Mouse (Mus musculus) v-Abl transformed pro-B cells (cell line): ENCODE data around the gene Acot2.

Experiments
- in situ Hi-C, 2 experiments: fragments of 400-800 bp; cut with MboI; formaldehyde crosslinking; loops; one replicate each; pipeline ENCODE4 v1.15.1; 2025; ENCODE audit not compliant: unreplicated experiment in 2 of 2

The Acot2 gene

DNA sequence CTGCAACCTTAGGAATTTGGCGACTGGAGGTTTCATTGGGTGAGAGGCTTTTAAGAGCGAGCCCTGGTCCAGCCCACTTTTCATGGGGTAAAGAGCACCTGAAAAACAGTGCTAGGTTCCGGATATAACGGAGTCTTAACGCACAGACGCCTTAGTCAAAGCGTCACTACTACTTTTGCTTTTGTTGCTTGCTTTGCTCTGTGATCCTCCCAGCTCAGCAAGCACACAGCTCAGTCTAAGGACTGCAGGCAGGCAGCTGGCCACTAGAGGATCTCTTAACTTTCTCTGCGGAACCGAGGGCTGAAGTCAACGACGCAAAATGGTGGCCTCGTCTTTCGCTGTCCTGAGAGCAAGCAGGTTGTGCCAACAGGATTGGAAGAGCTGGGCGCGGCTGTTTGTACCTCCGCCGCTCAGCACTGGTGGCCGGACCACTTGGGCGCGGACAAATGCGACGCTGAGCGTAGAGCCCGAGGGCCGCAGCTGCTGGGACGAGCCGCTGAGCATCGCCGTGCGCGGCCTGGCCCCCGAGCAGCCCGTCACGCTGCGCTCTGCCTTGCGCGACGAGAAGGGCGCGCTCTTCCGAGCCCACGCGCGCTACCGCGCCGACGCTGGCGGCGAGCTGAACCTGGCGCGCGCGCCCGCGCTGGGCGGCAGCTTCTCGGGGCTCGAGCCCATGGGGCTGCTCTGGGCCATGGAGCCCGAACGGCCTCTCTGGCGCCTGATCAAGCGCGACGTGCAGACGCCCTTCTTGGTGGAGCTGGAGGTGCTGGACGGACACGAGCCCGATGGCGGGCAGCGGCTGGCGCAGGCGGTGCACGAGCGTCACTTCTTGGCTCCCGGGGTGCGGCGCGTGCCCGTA is at the start of gene Acot2:
TSS of gene Acot2 (plus strand) at position 279 of the 859 bp plus-strand sequence.
- in situ Hi-C loops, result no loop called here

GRCm38 (mm10) chr12:83938592-83938991 is 49.1 kb upstream of the Acot2 start:
- in situ Hi-C loops, result loop anchor here (5.0 to 10.0 kb wide), 2 partner anchors 226 to 234 kb away; no protein-coding TSS in a partner anchor

DNA sequence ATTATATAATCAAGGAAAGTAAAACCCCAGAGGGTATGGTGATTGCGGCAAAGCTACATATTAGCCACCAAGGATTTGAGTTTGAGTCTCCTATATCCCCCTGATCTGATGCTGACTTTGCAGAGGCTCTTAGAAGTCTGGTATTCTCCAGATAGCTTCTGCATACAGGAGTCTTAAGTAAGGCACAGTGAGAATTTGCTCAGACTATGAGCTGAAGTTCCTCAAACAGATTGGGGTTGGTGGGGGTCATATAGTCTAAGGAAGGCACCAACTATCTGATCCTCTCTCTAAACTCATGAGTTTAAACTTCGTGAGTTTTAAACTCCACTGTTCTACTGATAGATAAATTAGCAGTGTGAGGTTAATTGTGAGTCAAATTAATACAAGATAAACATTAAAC is 48.3 kb upstream of the Acot2 start:
- in situ Hi-C loops, result loop anchor here (5.0 to 10.0 kb wide), 2 partner anchors 227 to 235 kb away; no protein-coding TSS in a partner anchor

- in situ Hi-C loops, result no loop called here
These were observed 47.6 kb upstream of the Acot2 start for GRCm38 (mm10) chr12:83940031-83940430.

DNA sequence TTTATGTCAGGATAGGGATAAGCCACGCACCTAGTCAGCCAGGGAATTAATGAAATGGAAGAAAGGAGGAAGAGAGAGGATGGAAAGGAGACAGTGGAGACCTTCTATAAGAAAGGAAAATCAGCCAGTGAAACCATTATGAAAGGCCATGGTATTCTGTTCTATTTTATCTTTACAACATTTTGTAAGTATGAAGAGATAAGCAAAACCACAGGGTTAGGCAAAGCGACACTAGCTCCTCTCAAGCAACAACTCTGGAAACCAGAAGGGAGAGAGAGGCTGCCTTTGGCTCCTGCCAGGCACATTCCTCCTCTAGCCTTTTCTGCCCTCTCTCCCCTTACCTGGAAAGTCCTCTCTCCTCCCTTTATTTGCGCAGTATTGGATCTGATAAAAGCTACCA is 45.7 kb upstream of the Acot2 start:
- in situ Hi-C loops, result no loop called here

DNA sequence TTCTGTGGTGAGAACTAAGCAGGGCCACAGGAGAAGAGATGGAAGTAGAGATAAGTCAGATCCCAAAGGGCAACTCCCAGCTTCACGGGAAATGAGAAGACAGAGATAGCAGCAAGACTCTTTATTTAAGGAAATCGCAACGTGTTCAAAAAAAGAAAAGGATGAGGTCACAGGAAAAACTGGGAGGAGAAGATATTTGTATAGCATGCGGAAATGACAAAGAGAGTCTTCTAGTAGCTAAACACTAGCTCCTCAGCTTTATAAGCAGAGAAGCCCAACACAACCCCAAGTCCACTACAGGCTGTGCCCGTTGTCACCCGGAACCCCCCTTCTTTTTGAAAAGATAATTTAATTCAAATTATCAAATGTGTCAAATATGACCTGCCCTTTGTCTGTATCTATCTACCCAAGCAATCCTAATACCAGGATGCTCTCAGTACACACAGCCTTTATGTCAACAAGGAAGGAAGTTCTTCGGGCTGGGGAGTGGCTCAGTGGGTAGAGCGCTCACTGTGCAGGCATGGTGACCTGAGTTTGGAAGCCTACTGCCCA is 40.3 kb upstream of the Acot2 start:
- in situ Hi-C loops, result no loop called here

DNA sequence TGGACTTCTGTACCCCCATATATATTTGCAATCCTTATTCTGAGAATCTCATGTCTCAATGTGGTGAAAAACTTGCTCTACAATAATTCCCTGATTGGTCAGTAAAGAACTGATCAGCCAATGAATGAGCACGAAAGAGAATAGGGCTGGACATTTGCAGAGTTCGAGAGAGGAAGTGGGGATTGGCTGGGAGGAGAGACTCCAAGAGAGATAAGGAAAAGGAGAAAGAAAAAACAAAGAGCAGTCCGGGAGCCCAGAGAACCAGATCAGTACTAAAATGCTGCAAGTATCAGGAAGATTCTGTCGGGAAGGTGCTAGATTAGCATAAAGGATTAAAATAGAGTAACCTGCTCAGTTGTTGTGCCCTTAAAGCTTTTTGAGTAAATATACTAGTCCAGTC is 38.6 kb upstream of the Acot2 start:
- in situ Hi-C loops, result no loop called here

DNA sequence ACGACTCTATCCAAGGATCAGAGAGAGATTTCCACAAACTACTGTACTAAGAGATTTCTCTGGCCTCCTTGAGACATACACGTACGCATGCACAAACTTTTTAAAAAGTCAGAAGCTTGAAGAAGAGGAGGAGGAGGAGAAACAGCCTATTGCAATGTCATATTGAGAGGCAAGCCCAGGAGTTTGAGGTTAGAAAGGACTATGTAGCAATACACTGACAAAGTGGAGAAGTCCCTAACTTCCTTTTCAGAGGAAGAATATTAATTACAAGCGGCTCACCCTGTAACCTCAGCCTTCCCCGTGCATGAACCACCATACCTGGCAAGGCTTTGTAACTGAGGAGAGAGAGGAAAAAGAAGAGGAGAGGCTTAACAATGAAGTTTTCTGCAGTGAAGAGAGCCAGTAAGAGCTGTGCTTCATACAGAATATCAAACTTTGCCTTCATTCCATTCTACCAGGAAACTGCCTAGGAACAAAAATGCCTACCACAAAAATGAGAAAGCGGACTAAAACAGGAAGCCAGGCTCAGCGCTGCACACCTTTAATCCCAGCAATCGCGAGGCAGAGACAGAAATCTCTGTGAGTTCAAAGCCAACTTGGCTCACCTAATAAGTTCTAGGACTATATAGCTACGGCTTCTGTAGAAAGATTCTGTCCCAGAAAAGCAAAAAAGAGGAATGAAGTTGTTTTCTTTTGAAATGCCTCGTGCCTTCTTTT is 37.7 kb upstream of the Acot2 start:
- in situ Hi-C loops, result loop anchor here in 1 of 2 experiments (25.0 kb wide), 2 partner anchors 187 to 312 kb away; partner anchors contain the start of gene Pnma1

- in situ Hi-C loops, result loop anchor here in 1 of 2 experiments (25.0 kb wide), 2 partner anchors 187 to 312 kb away; partner anchors contain the start of gene Pnma1
These were observed 37.2 kb upstream of the Acot2 start, which contains the start of gene Riox1 for GRCm38 (mm10) chr12:83950493-83950839. Gene Riox1, plus strand, starts transcription at chr12:83950608.

GRCm38 (mm10) chr12:83950840-83951701 is 36.6 kb upstream of the Acot2 start:
- in situ Hi-C loops, result loop anchor here in 1 of 2 experiments (25.0 kb wide), 2 partner anchors 186 to 311 kb away; partner anchors contain the start of gene Pnma1

- in situ Hi-C loops, result loop anchor here in 1 of 2 experiments (25.0 kb wide), 2 partner anchors 185 to 310 kb away; partner anchors contain the start of gene Pnma1
These were observed 35.7 kb upstream of the Acot2 start for GRCm38 (mm10) chr12:83951711-83952575.

GRCm38 (mm10) chr12:83958278-83958677 is 29.4 kb upstream of the Acot2 start:
- in situ Hi-C loops, result loop anchor here in 1 of 2 experiments (25.0 kb wide), 2 partner anchors 179 to 304 kb away; partner anchors contain the start of gene Pnma1

DNA sequence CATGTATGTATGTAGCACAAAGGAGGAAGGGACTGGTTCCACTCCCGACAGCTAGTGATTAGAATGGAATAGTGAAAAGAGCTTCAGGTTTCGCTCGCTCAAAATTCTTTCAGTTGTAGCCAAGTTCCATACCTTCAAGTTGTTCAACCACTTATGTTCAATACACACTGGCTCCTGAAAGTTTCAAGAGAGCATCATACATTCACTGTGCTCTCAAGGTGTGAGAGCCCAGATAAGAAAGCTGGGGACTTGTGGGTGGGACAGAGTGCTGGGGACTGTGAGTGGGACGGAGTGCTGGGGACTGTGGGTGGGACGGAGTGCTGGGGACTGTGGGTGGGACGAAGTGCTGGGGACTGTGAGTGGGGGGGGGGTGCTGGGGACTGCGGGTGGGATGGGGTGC is 22.4 kb upstream of the Acot2 start:
- in situ Hi-C loops, result loop anchor here (10.0 to 25.0 kb wide), 3 partner anchors 172 to 310 kb away; partner anchors contain the start of gene Pnma1 (in 1 of the 2)

DNA sequence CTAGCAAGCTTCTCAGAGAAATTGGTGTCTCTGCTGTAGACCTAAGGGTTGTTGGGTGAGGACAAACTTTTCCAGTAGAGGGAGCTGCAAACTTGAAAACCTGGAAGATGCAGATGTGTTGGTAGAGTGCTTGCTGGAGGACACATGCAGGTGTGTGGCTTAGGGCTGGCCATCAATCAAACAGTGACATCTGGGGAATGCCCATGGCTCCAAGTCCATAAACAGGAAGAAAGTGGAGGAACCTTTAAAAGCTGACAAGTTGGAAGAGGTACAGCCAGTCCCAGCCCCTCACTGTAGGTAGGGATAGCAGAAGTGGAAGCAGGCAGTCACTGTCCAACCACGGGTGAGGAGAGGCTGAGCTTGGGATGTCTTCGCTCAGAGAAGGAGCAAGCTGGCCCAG is 15.5 kb upstream of the Acot2 start:
- in situ Hi-C loops, result loop anchor here (5.0 to 25.0 kb wide), 5 partner anchors 55 to 290 kb away; partner anchors contain the start of gene Pnma1 (in 1 of the 2)

DNA sequence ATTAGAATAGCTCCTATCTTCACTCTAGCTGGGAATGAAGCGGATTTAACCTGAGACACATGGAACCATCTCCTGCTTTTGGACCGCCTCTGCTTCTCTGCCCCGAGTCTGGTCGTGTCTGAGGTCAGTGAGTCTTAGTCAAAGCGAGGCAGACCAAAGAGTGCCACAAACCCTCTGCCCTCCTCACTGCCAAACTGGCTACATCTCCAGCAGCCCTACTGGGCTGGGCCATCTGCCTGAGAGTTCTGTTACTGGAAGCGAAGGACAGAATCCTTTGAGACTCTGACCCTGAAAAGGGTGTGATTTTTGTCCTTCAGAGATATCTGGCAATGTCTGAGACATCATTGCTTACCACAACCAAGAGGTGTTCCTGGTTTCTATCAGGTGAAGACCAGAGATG is 8.8 kb upstream of the Acot2 start:
- in situ Hi-C loops, result no loop called here

DNA sequence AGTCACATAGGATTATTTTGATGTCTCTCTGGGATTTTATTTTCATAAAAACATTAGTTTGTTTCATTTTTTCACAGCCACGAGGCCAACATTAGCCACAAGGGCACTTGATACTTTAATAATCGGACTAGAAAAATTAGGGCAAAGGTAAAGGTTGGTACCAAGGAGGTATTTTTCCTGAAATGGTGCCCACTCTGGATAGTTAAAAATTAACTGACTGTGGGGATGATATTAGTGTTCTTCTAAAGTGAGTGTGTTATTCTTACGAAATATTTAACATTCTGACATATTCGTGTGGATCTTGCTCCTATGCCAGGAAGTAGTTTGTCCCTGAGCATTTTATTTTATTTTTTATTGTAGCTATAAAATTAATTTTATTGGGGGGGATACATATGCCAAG is 6.0 kb upstream of the Acot2 start:
- in situ Hi-C loops, result no loop called here

DNA sequence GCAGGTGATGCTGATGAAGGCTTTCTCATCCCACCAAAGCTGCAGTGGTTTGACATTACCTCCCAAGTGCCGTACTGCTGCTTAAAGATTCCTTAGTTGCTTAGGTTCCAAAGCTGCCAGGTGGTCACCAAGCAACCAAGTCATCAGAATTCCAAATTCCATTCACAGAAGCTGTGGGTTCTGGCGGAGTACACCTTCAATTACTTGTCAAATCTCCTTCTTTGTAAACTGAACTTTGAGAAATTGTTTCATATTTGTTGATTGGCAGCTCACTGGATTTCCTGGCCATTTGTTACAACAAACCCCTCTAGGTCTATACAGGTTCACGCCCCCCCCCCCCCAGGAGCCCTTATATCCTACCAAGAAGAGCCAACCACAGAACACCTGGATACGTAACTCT is 2.9 kb upstream of the Acot2 start, which contains the start of gene Heatr4:
TSS of gene Heatr4 (minus strand) at position 101 of the 400 bp plus-strand sequence.
- in situ Hi-C loops, result no loop called here

DNA sequence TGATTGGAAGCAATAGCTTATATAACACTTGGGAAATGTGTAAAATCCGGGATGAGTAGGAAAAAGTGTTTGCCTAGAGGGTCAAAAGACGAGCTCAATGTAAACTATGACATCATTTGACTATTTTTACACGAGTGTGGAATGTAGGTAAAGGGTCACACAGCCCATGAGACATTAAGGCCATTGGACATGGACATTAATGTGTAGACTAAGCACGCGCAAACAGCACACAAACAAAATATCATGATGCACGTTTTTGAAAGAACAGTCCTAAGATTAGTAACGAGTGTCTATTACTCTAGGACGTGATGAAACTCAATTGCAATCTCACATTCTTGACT is 449 bp upstream of the Acot2 start:
- in situ Hi-C loops, result no loop called here

GRCm38 (mm10) chr12:83988483-83988882 is 822 bp downstream of the Acot2 start:
- in situ Hi-C loops, result no loop called here
